17 mouse cellular contexts compared by ENCODE assay signal in the genomic region with DNA sequence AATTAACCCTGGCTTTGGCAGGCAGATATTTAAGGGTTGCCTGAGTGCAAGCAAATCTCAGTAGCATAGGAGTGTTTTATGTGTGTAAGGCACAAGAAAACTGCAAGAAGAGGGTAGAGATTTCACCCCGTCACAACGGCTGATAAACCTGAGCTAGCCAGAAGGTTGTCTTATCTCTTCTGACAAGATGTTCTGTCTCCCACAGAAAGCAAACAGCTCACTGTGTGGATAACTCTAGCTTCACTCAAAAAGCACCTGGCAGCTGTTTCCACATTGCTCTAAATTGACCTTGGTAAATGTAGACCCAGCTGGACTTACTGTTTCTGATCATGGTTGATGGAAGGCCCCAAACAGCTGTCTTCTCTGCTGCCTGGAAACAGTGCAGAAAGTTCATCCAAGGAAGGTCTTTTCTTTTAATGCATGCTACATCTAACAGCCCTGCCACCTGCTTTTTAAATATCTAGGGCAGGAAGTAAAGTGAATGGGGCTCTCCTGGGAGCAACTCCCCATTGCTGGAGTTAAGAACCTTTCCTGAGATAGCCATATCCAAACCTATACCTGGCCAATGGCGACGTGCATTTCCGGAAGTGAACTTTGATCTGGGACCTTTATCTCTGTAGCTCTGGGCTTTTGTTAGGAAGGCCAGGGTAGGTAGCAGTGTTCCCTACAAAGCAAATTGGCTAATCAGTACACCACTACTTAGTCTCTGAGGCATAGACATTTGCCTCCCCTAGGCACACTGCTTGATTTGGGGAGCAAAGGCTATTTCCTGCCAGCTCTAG. TPM values are rescaled to one million over a fixed set of nuclear protein-coding genes. Genes with fewer than 3 reads are reported as not detected.
"Had no signal": no experiment of that assay in that cellular context is flagged by ENCODE, and none has a peak within 500 bp of the region (broad histone marks: within the 10 kb centered on the region; RNA-seq: fewer than 3 reads in every experiment).

No protein-coding gene starts in this region.

- H3K4me3 ChIP-seq: megakaryocyte, embryonic 14.5 days had no signal

- DNase-seq: kidney, adult 11 months; kidney, adult 9 months; kidney, postnatal 14 days; kidney, postnatal 4 days; liver, postnatal 0 days; lung, embryonic 14.5 days; midbrain, embryonic 14.5 days; thymus, adult 18-20 months; thymus, postnatal 36 days had no signal

- ATAC-seq: liver, postnatal 0 days; lung, postnatal 0 days had no signal

- H3K27ac ChIP-seq: liver, embryonic 14.5 days; macrophage had no signal

- H3K9ac ChIP-seq: liver, embryonic 14.5 days; liver, postnatal 0 days; lung, embryonic 14.5 days had no signal

- H3K4me2 ChIP-seq: liver, embryonic 11.5 days; lung, embryonic 14.5 days; midbrain, embryonic 11.5 days had no signal

RNA-seq across cellular contexts. Expression of a gene that starts 5.2 kb away (rescaled TPM):
- polyA plus RNA-seq: kidney, embryonic 16.5 days; limb, embryonic 11.5 days had no signal
